Mouse (Mus musculus) erythroblast, embryonic 14.5 days (primary cell): Measurements from ENCODE around the gene Prpf3. TPM values are rescaled to one million over a fixed set of nuclear protein-coding genes. Genes with fewer than 3 reads are reported as not detected.

Source experiments
- H3K27me3 ChIP-seq: 2 replicates; pipeline ENCODE4 v1.6.1; 2012; ENCODE audit warnings: inconsistent platforms; ENCODE audit not compliant: control insufficient read depth
- H3K36me3 ChIP-seq: 2 replicates; pipeline ENCODE4 v1.6.1; 2012; ENCODE audit warnings: mild to moderate bottlenecking, inconsistent platforms; ENCODE audit not compliant: control insufficient read depth
- H3K4me1 ChIP-seq: 2 replicates; pipeline ENCODE4 v1.6.1; 2012; ENCODE audit warnings: inconsistent platforms; ENCODE audit not compliant: control insufficient read depth
- H3K4me3 ChIP-seq: replicated peaks from 2 replicates; pipeline ENCODE3; 2012; ENCODE audit warnings: moderate library complexity, mild to moderate bottlenecking, inconsistent platforms
- H3K9me3 ChIP-seq: 2 replicates; pipeline ENCODE4 v1.6.1; 2012; ENCODE audit warnings: low read length, inconsistent platforms, mixed read lengths; ENCODE audit not compliant: control insufficient read depth
- GATA1 ChIP-seq: IDR thresholded peaks from 2 replicates; pipeline ENCODE4 v1.6.1; 2012; ENCODE audit warnings: low read length, inconsistent platforms, mixed read lengths
- TAL1 ChIP-seq: IDR thresholded peaks from 3 replicates; pipeline ENCODE4 v1.6.1; 2012; ENCODE audit warnings: low read length, inconsistent platforms, mixed read lengths
- polyA plus RNA-seq: library from polyadenylated mRNA; stranded (reverse); fragments of >175 nt; gene quantifications from 2 replicates; pipeline ENCODE4 v1.2.3, GENCODE M21; 2012

The Prpf3 gene
- polyA plus RNA-seq, 1 experiment, result 1.6 TPM

DNA sequence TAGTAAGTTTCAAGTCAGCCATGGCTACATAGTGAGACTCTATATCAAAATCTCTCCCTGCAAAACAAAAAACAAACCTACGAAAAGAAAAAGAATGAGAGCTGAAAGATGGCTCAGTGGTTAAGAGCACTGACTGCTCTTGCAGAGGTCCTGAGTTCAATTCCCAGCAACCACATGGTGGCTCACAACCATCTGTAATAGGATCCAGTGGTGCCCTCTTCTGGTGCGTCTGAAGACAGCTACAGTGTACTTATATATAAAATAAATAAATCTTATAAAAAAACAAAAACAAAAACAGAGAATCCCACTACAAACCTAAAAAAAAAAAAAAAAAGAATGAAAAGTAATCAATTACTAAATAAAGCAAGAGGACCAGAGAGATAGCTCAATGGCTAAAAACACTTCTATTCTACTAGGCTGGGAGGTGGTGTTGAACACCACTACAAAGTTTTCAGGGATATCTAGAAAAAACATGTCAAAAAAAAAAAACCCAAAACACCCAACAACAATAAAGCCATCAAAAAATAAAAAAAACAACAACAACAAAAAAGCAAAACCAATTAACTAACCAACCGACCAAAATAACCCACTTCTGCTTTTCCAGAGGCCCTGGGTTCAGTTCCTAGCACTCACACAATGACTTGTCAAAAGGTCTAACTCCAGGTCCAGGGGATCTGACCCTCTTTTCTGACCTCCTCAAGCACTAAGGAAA, 13.0 kb downstream of the Prpf3 start:
- no peaks in the 10 kb centered on the region for H3K9me3 ChIP-seq
- peaks cover 11% of the 10 kb centered on the region for H3K4me1 ChIP-seq
- H3K4me3 ChIP-seq, result no peak overlapping the region
- H3K27me3 ChIP-seq, result no peaks in the 10 kb centered on the region
- TF ChIP-seq TAL1 (no peak), GATA1 (no peak)
- H3K36me3 ChIP-seq, result peaks cover 98% of the 10 kb centered on the region

DNA sequence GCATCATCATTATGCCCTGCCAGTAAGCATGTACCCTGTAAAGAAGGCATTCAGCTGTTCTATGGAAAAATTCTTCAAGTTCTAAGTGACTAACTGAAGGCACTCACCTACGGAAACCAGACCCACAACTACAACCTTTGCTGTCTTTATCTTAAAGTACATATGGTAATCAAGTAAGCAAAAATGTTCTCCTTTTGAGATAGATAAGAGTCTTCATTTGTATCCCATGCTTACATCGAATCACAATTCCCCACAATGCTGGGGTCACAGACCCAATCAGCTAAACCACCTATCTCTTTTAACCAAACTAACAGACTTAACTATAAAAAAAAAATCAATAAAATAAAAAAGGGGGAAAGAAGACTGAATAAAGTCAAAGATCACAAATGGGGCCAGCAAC, 16.4 kb downstream of the Prpf3 start:
- TF ChIP-seq GATA1 (no peak), TAL1 (no peak)
- Histone ChIP-seq H3K4me3 (no peak overlapping the region), H3K36me3 (peaks cover 97% of the 10 kb centered on the region), H3K27me3 (no peaks in the 10 kb centered on the region), H3K4me1 (peaks cover 11% of the 10 kb centered on the region), H3K9me3 (no peaks in the 10 kb centered on the region)

- no peaks in the 10 kb centered on the region for H3K9me3 ChIP-seq
- peaks cover 4% of the 10 kb centered on the region for H3K4me1 ChIP-seq
- H3K36me3 ChIP-seq, result peaks cover 69% of the 10 kb centered on the region
- TF ChIP-seq GATA1 (no peak), TAL1 (no peak)
- no peak overlapping the region for H3K4me3 ChIP-seq
- H3K27me3 ChIP-seq, result no peaks in the 10 kb centered on the region
Measured at GRCm38 (mm10) chr3:95829053-95829452, 26.6 kb downstream of the Prpf3 start.

DNA sequence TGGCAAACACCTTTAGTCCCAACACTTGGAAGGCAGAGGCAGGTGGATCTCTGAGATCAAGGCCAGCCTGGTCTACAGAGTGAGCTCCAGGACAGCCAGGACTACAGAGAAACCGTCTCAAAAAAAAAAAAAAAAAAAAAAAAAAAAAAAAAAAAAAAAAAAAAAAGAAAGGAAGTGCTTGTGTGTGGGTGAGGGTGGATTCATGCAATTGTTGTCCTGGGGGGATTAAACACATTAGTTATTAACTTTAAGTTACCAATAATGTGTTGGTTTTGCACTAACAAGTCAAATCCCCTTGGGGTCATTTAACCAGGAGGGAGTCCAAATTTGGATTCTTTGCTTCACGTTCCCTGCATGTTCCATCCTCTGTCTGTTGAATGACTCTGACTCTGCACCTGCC, 29.4 kb downstream of the Prpf3 start:
- Histone ChIP-seq H3K27me3 (no peaks in the 10 kb centered on the region), H3K36me3 (peaks cover 41% of the 10 kb centered on the region), H3K9me3 (no peaks in the 10 kb centered on the region), H3K4me1 (peaks cover 5% of the 10 kb centered on the region), H3K4me3 (no peak overlapping the region)
- TF ChIP-seq GATA1 (no peak), TAL1 (no peak)

DNA sequence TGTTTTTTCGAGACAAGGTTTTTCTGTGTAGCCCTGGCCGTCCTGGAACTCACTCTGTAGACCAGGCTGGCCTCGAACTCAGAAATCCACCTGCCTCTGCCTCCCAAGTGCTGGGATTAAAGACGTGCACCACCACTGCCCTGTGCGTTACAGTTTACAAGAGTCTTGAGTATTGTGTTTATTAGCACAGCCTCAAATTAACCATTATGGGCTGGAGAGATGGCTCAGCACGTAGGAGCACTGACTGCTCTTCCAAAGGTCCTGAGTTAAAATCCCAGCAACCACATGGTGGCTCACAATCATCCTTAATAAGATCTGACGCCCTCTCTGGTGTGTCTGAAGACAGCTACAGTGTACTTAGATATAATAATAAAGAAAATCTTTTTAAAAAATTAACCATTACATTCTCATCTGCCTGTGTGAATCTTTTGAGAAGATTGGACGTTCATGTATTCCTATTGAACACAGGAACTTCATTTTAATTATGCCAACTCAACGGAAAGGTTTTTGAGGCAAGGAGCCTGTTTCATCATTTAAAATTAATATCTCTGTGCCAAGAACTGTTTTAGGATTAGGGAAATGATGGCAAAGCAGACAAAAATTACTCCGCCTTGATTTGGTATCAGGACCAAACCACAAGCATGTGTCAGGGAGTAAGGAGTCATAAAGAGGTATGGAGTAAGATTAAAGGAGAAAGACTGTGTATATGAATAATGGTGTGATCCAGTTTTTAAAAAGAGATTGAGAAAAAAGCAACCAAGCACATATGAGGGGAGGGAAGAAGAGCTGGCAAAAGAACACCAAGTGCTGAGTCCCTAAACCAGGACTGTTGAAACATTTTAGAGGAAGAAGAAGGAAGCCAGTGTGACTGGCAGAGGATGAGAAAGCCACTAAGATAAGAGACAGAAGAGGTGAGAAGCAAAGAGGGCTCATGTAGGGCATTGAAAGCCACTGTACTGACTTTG, 35.4 kb downstream of the Prpf3 start:
- Histone ChIP-seq H3K4me1 (peaks cover 46% of the 10 kb centered on the region), H3K4me3 (peak overlapping the region; percentile 73), H3K36me3 (peaks cover 12% of the 10 kb centered on the region), H3K9me3 (no peaks in the 10 kb centered on the region), H3K27me3 (no peaks in the 10 kb centered on the region)
- TF ChIP-seq TAL1, result no peak
- no peak for TF ChIP-seq GATA1

GRCm38 (mm10) chr3:95819351-95819985, 36.2 kb downstream of the Prpf3 start:
- Histone ChIP-seq H3K4me1 (peaks cover 44% of the 10 kb centered on the region), H3K27me3 (no peaks in the 10 kb centered on the region), H3K9me3 (no peaks in the 10 kb centered on the region), H3K4me3 (peak overlapping the region; percentile 73), H3K36me3 (peaks cover 12% of the 10 kb centered on the region)
- no peak for TF ChIP-seq TAL1
- TF ChIP-seq GATA1, result no peak

- no peak for TF ChIP-seq TAL1
- TF ChIP-seq GATA1, result no peak
- Histone ChIP-seq H3K9me3 (no peaks in the 10 kb centered on the region), H3K4me3 (peak within 1 kb of the TSS; percentile 73), H3K27me3 (no peaks in the 10 kb centered on the region), H3K36me3 (peaks cover 12% of the 10 kb centered on the region), H3K4me1 (peaks cover 46% of the 10 kb centered on the region)
Measured at GRCm38 (mm10) chr3:95818571-95819288, 37.0 kb downstream of the Prpf3 start, which contains the start of gene Rprd2. Gene Rprd2 (minus strand): TSS chr3:95818863.

DNA sequence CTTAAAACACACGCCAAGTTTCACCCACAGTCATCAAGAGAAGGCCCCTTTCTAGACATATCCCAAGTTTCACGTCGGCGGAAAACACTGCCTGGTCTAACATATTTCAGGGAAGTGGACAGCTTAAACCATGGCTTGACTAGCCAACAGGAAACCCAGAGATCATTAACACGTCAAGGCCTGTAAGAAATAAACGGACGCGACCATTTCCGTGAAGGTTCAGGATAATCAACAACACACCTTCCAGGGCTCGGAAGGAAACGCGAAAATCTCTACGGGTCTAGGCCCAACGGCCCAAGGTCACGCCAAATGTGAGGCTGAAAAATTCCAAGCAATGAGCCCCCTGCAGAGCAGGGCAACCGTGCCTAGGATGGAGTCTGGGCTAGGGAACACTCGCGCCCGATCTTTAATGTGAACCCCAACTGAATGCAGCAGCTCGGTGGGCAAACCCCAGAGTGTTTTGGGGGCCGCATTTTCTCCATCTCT, 37.6 kb downstream of the Prpf3 start:
- no peaks in the 10 kb centered on the region for H3K9me3 ChIP-seq
- TF ChIP-seq TAL1 (no peak), GATA1 (no peak)

More for the DNA sequence above, 37.6 kb downstream of the Prpf3 start:
- Histone ChIP-seq H3K36me3 (peaks cover 13% of the 10 kb centered on the region), H3K4me3 (peak overlapping the region; percentile 73), H3K27me3 (no peaks in the 10 kb centered on the region), H3K4me1 (peaks cover 48% of the 10 kb centered on the region)
